Mouse (Mus musculus): Measurements from ENCODE around the gene Tas1r3.

GRCm38 (mm10) chr4:155894311-155894881 is 31.2 kb upstream of the Tas1r3 start:
- TF ChIP-seq CTCF (IDR thresholded peaks at IDR 0.05; ENCODE audit: low read depth): peak; percentile 24; the same call in 1 of the 2 replicates
- no peak for TF ChIP-seq EP300 (optimal IDR thresholded peaks at IDR 0.05)
